Mouse (Mus musculus) right cerebral cortex, postnatal 36 days (tissue): ENCODE measurements at regions not wholly inside any gene's neighbourhood (a gene's known extent, or its start where the extent isn't known, plus 50 kb on each side); places are given as distances from the start of the nearest gene placed in this dataset.

Source experiments
- DNase-seq, 2 experiments: peaks; one replicate each; pipeline ENCODE4 v3.0.0; 2022; ENCODE audit warnings: low spot score in 2 of 2, mixed read lengths in 1 of 2

GRCm38 (mm10) chr4:98282275-98282674 is 100.8 kb downstream of the Tm2d1 start:
- DNase-seq, result no peak

- no peak for DNase-seq
Observed at GRCm38 (mm10) chr4:98258336-98258735, 124.8 kb downstream of the Tm2d1 start.

GRCm38 (mm10) chr4:98257711-98258110 is 125.4 kb downstream of the Tm2d1 start:
- no peak for DNase-seq

GRCm38 (mm10) chr4:98254856-98255853 is 128.0 kb downstream of the Tm2d1 start:
- DNase-seq, result no peak

- DNase-seq, result no peak
Observed at GRCm38 (mm10) chr4:98243941-98244929, 138.9 kb downstream of the Tm2d1 start.

GRCm38 (mm10) chr4:98243502-98243901 is 139.6 kb downstream of the Tm2d1 start:
- DNase-seq, result peak in 1 of 2 experiments; percentile 10

- no peak for DNase-seq
Observed at GRCm38 (mm10) chr4:98241921-98242320, 141.2 kb downstream of the Tm2d1 start.

GRCm38 (mm10) chr4:98240289-98240688 is 142.8 kb downstream of the Tm2d1 start:
- no peak for DNase-seq

- no peak for DNase-seq
Observed at GRCm38 (mm10) chr4:98238075-98238474, 145.0 kb downstream of the Tm2d1 start.

GRCm38 (mm10) chr4:98237475-98237874 is 145.6 kb downstream of the Tm2d1 start:
- DNase-seq, result no peak

- no peak for DNase-seq
Observed at GRCm38 (mm10) chr4:98236006-98236783, 146.9 kb downstream of the Tm2d1 start.

GRCm38 (mm10) chr4:98228193-98228592 is 154.9 kb downstream of the Tm2d1 start:
- no peak for DNase-seq

- DNase-seq, result no peak
Observed at GRCm38 (mm10) chr4:98224366-98224765, 158.7 kb downstream of the Tm2d1 start.

- no peak for DNase-seq
Observed at GRCm38 (mm10) chr4:98223429-98223828, 159.7 kb downstream of the Tm2d1 start.

GRCm38 (mm10) chr4:98221566-98221965 is 161.5 kb downstream of the Tm2d1 start:
- DNase-seq, result no peak

- DNase-seq, result no peak
Observed at GRCm38 (mm10) chr4:98215218-98215617, 167.9 kb downstream of the Tm2d1 start.

- no peak for DNase-seq
Observed at GRCm38 (mm10) chr4:98207446-98207845, 175.7 kb downstream of the Tm2d1 start.

GRCm38 (mm10) chr4:98206245-98206970 is 176.7 kb downstream of the Tm2d1 start:
- DNase-seq, result no peak

GRCm38 (mm10) chr4:98203129-98203528 is 180.0 kb downstream of the Tm2d1 start:
- DNase-seq, result no peak

- DNase-seq, result no peak
Observed at GRCm38 (mm10) chr4:98202232-98202631, 180.9 kb downstream of the Tm2d1 start.

- DNase-seq, result no peak
Observed at GRCm38 (mm10) chr4:98201102-98201501, 182.0 kb downstream of the Tm2d1 start.
